Mouse (Mus musculus) stomach, postnatal 0 days (tissue): ENCODE measurements around the gene Brwd1. TPM values are rescaled to one million over a fixed set of nuclear protein-coding genes. Genes with fewer than 3 reads are reported as not detected.

Experiments
- ATAC-seq: fragments of 200-750 bp; cut with Nextera tagmentation; 2 replicates; pipeline ENCODE4 v1.8.0; 2017; ENCODE audit not compliant: low FRiP score, low TSS enrichment
- DNase-seq: peaks from one replicate; pipeline ENCODE4 v3.0.0-alpha.2; 2016; ENCODE audit warnings: low spot score
- H3K27ac ChIP-seq: fragments of 300-500 bp; sonication (generic); replicated peaks from 2 replicates; pipeline ENCODE4 v1.5.1; 2014; ENCODE audit warnings: mild to moderate bottlenecking, control low read depth
- H3K27me3 ChIP-seq: fragments of 300-500 bp; sonication (generic); 2 replicates; pipeline ENCODE4 v1.6.1; 2014; ENCODE audit warnings: low read length; ENCODE audit not compliant: control insufficient read depth, insufficient read depth
- H3K36me3 ChIP-seq: fragments of 300-500 bp; sonication (generic); 2 replicates; pipeline ENCODE4 v1.6.1; 2014; ENCODE audit warnings: low read length, mixed read lengths; ENCODE audit not compliant: control insufficient read depth, insufficient read depth
- H3K4me1 ChIP-seq: fragments of 300-500 bp; sonication (generic); replicated peaks from 2 replicates; pipeline ENCODE4 v1.6.1; 2014; ENCODE audit warnings: antibody characterized with exemption; ENCODE audit not compliant: control insufficient read depth, insufficient read depth
- H3K4me2 ChIP-seq: fragments of 300-500 bp; sonication (generic); replicated peaks from 2 replicates; pipeline ENCODE4 v1.6.1; 2014; ENCODE audit warnings: low read depth, mild to moderate bottlenecking, control low read depth, moderate library complexity
- H3K4me3 ChIP-seq: fragments of 300-500 bp; sonication (generic); 2 replicates; pipeline ENCODE4 v1.5.1; 2014; ENCODE audit warnings: low read depth, low read length, control low read depth
- H3K9ac ChIP-seq: fragments of 300-500 bp; sonication (generic); 2 replicates; pipeline ENCODE4 v1.6.1; 2014; ENCODE audit warnings: mild to moderate bottlenecking, low read length, control low read depth, mixed read lengths
- H3K9me3 ChIP-seq: fragments of 300-500 bp; sonication (generic); 2 replicates; pipeline ENCODE4 v1.6.1; 2016; ENCODE audit warnings: low read length; ENCODE audit not compliant: control insufficient read depth
- CTCF ChIP-seq: IDR thresholded peaks from 2 replicates; pipeline ENCODE4 v1.5.1; 2016; ENCODE audit warnings: antibody characterized with exemption, low read depth, mild to moderate bottlenecking, moderate library complexity
- EP300 ChIP-seq: optimal IDR thresholded peaks from 2 replicates; pipeline ENCODE3; 2016; ENCODE audit warnings: antibody characterized with exemption
- WGBS: fragments of 180-500 bp; shearing (Covaris S2); extraction: QIAGEN DNeasy Blood & Tissue Kit; methylation state at CpG from one replicate; pipeline ENCODE4 v1.1.7; 2014; 5-methylcytosine and 5-hydroxymethylcytosine counted together
- polyA plus RNA-seq: library from polyadenylated mRNA; unstranded; fragments of >200 nt; fragmentation: Nextera tagmentation; extraction: Ambion mirVana; gene quantifications from 2 replicates; pipeline ENCODE4 v1.2.1, GENCODE M21; 2015

Brwd1 gene
- polyA plus RNA-seq, 1 experiment from 2014 or later: 31.6 TPM

DNA sequence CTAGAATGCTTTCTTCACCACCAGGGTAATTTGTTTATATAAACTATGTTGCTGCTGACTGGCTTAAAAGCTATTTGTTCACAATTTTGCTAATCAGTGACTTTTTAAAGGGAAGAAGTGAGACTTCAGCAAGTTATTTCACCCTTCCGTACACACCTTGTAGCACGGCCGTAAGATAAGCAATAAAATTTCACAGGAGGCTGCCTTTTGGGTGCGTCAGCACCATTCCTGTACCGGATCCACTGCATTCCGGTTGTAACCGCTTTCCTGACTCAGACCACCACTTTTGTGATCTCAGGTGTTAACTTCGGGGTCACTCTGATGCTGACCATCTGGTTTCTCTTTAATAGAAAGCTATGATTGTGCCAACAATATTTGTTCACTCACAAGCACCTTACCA lies 124.2 kb downstream of the Brwd1 start:
- no peaks in the 10 kb centered on the region for H3K4me1 ChIP-seq
- no peak overlapping the region for H3K27ac ChIP-seq
- no peaks in the 10 kb centered on the region for H3K36me3 ChIP-seq
- no peak overlapping the region for H3K9ac ChIP-seq
- 58% methylated on average over 8 of the region's 8 CpGs for WGBS
- H3K9me3 ChIP-seq: no peaks in the 10 kb centered on the region
- DNase-seq (no peak), ATAC-seq (peak; percentile 35; the same call in 1 of the 2 replicates)
- no peak overlapping the region for H3K4me2 ChIP-seq
- no peaks in the 10 kb centered on the region for H3K27me3 ChIP-seq
- H3K4me3 ChIP-seq: no peak overlapping the region
- TF ChIP-seq EP300 (no peak), CTCF (no peak)

DNA sequence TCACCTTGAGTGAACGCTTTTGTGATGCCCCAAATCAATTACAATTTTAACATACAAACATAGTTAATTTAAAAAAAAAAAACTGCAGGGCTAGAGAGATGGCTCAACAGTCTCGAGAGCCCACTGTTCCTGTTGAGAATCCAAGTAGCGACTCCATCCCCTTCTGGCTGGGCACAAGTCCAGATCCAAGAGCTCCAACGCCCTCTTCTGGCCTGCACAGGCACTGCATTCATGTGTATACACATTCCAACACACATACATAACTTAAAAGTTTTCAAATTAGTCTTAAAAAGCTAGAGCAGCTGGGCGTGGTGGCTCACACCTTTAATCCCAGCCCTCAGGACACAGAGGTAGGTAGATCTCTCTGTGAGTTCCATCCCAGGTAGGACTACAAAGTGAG lies 125.7 kb downstream of the Brwd1 start:
- Histone ChIP-seq H3K36me3 (no peaks in the 10 kb centered on the region), H3K9ac (no peak overlapping the region), H3K4me2 (no peak overlapping the region), H3K9me3 (no peaks in the 10 kb centered on the region), H3K27ac (no peak overlapping the region), H3K4me3 (no peak overlapping the region), H3K4me1 (no peaks in the 10 kb centered on the region), H3K27me3 (no peaks in the 10 kb centered on the region)
- DNase-seq: no peak
- 57% methylated on average over 5 of the region's 5 CpGs for whole genome bisulfite sequencing
- ATAC-seq: no peak
- peak; percentile 66 for TF ChIP-seq CTCF
- TF ChIP-seq EP300: no peak

GRCm38 (mm10) chr16:95955716-95956346 lies 126.5 kb downstream of the Brwd1 start:
- Histone ChIP-seq H3K27me3 (no peaks in the 10 kb centered on the region), H3K9me3 (no peaks in the 10 kb centered on the region), H3K27ac (no peak overlapping the region), H3K9ac (no peak overlapping the region), H3K4me1 (no peaks in the 10 kb centered on the region), H3K4me3 (no peak overlapping the region), H3K4me2 (no peak overlapping the region), H3K36me3 (no peaks in the 10 kb centered on the region)
- WGBS: 74% methylated on average over 5 of the region's 5 CpGs
- no peak for DNase-seq
- TF ChIP-seq EP300 (no peak), CTCF (no peak)
- no peak for ATAC-seq

DNA sequence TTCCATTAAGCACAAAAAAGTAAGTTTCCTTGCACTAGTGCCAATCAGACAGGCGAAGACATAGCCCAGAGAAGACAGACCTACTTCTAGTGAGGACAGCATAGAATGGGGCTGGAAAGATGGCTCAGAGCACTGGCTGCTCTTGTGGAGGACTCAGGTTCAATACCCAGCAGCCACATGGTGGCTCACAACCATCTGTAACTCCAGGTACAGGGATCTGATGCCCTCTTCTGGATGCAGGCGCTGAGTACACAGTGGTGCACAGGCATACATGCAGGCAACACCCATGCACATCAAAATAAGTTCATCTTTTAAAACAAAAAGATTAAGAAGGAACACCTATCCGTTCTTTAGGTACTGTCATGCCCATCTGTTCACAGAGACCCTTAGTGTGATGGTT lies 128.0 kb downstream of the Brwd1 start:
- Histone ChIP-seq H3K36me3 (no peaks in the 10 kb centered on the region), H3K27me3 (no peaks in the 10 kb centered on the region), H3K4me3 (no peak overlapping the region), H3K9me3 (no peaks in the 10 kb centered on the region), H3K4me1 (no peaks in the 10 kb centered on the region), H3K27ac (no peak overlapping the region), H3K9ac (no peak overlapping the region), H3K4me2 (no peak overlapping the region)
- TF ChIP-seq CTCF (no peak), EP300 (no peak)
- ATAC-seq (no peak), DNase-seq (no peak)
- 83% methylated on average over 3 of the region's 3 CpGs for WGBS

DNA sequence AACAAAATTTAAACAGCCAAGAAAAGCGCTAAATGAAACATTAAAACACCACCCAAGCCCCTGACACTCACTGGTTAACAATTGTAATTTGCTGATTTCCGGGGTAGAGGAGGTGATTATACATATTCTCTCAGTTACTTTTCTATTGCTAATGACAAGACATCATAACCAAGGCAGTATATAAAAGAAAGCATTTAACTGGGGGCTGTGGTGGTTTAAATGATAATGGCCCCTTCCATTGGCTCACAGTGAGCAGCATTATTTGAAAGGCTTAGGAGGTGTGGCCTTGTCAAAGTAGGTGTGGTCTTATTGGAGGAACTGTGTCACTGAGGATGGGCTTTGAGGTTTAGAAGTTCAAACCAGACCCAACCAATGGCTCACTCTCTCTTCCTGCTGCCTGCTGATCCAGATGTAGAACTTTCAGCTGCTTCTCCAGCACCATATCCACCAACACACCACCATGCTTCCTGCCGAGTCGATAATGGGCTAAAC lies 129.1 kb downstream of the Brwd1 start:
- no peak for TF ChIP-seq EP300
- no peak for TF ChIP-seq CTCF
- 90% methylated on average over 4 of the region's 4 CpGs for WGBS
- no peak for ATAC-seq

GRCm38 (mm10) chr16:95951471-95951870 lies 130.9 kb downstream of the Brwd1 start:
- DNase-seq (no peak), ATAC-seq (no peak)
- TF ChIP-seq EP300 (no peak), CTCF (no peak)
- no peak overlapping the region for H3K4me2 ChIP-seq
- no peak overlapping the region for H3K27ac ChIP-seq
- H3K36me3 ChIP-seq: no peaks in the 10 kb centered on the region
- no peaks in the 10 kb centered on the region for H3K4me1 ChIP-seq
- no peaks in the 10 kb centered on the region for H3K9me3 ChIP-seq
- 98% methylated on average over 2 of the region's 2 CpGs for WGBS
- no peak overlapping the region for H3K9ac ChIP-seq
- no peak overlapping the region for H3K4me3 ChIP-seq
- no peaks in the 10 kb centered on the region for H3K27me3 ChIP-seq

More for the DNA sequence above, 129.1 kb downstream of the Brwd1 start:
- Histone ChIP-seq H3K9me3 (no peaks in the 10 kb centered on the region), H3K4me1 (no peaks in the 10 kb centered on the region), H3K9ac (no peak overlapping the region), H3K4me3 (no peak overlapping the region), H3K4me2 (no peak overlapping the region), H3K27ac (no peak overlapping the region), H3K27me3 (no peaks in the 10 kb centered on the region), H3K36me3 (no peaks in the 10 kb centered on the region)
- DNase-seq: no peak
